Mouse (Mus musculus): ENCODE data around the gene Etl4.
"Not testable (repeated sequence)": the region's sequence is repeated elsewhere in the genome, so short reads cannot be mapped to it uniquely, and the experiment has no call there.

Etl4 gene

GRCm38 (mm10) chr2:20649817-20650216, 740.2 kb downstream of the Etl4 start:
- no peak for DNase-seq (ENCODE audit: low spot score in 2 of 2)

GRCm38 (mm10) chr2:20653116-20653515, 743.5 kb downstream of the Etl4 start:
- no peak for DNase-seq (ENCODE audit: low spot score in 2 of 2)

- DNase-seq (ENCODE audit: low spot score in 2 of 2) = no peak
These were observed 744.5 kb downstream of the Etl4 start for GRCm38 (mm10) chr2:20654058-20654457.

- DNase-seq (ENCODE audit: low spot score in 2 of 2) = no peak
These were observed 745.2 kb downstream of the Etl4 start for GRCm38 (mm10) chr2:20654598-20655340.

- DNase-seq (ENCODE audit: low spot score in 2 of 2) = no peak
These were observed 745.7 kb downstream of the Etl4 start for GRCm38 (mm10) chr2:20655341-20655612.

- no peak for DNase-seq (ENCODE audit: low spot score in 2 of 2)
These were observed 748.3 kb downstream of the Etl4 start for GRCm38 (mm10) chr2:20657856-20658255.

- no peak for DNase-seq (ENCODE audit: low spot score in 2 of 2)
These were observed 752.3 kb downstream of the Etl4 start for GRCm38 (mm10) chr2:20661841-20662240.

GRCm38 (mm10) chr2:20662696-20663095, 753.1 kb downstream of the Etl4 start:
- no peak for DNase-seq (ENCODE audit: low spot score in 2 of 2)

- no peak for DNase-seq (ENCODE audit: low spot score in 2 of 2)
These were observed 755.9 kb downstream of the Etl4 start for GRCm38 (mm10) chr2:20665309-20665971.

- DNase-seq (ENCODE audit: low spot score in 2 of 2) = no peak
These were observed 756.5 kb downstream of the Etl4 start for GRCm38 (mm10) chr2:20666051-20666478.

- DNase-seq (ENCODE audit: low spot score in 2 of 2) = no peak
These were observed 758.3 kb downstream of the Etl4 start for GRCm38 (mm10) chr2:20667876-20668275.

GRCm38 (mm10) chr2:20668276-20669030, 758.9 kb downstream of the Etl4 start:
- not testable (repeated sequence) for DNase-seq (ENCODE audit: low spot score in 2 of 2)

GRCm38 (mm10) chr2:20669367-20669766, 759.8 kb downstream of the Etl4 start:
- DNase-seq (ENCODE audit: low spot score in 2 of 2) = no peak

- DNase-seq (ENCODE audit: low spot score in 2 of 2) = no peak
These were observed 762.1 kb downstream of the Etl4 start for GRCm38 (mm10) chr2:20671546-20672255.

- no peak for DNase-seq (ENCODE audit: low spot score in 2 of 2)
These were observed 762.7 kb downstream of the Etl4 start for GRCm38 (mm10) chr2:20672281-20672680.

- DNase-seq (ENCODE audit: low spot score in 2 of 2) = peak in 1 of 2 experiments; percentile 44
These were observed 763.4 kb downstream of the Etl4 start for GRCm38 (mm10) chr2:20672803-20673603.

GRCm38 (mm10) chr2:20676379-20676778, 766.8 kb downstream of the Etl4 start:
- peak in 1 of 2 experiments; percentile 20 for DNase-seq (ENCODE audit: low spot score in 2 of 2)

GRCm38 (mm10) chr2:20678793-20679192, 769.2 kb downstream of the Etl4 start:
- DNase-seq (ENCODE audit: low spot score in 2 of 2) = no peak

GRCm38 (mm10) chr2:20682203-20682602, 772.6 kb downstream of the Etl4 start:
- DNase-seq (ENCODE audit: low spot score in 2 of 2) = not testable (repeated sequence)

GRCm38 (mm10) chr2:20689389-20689788, 779.8 kb downstream of the Etl4 start:
- DNase-seq (ENCODE audit: low spot score in 2 of 2) = no peak

GRCm38 (mm10) chr2:20692898-20693297, 783.3 kb downstream of the Etl4 start:
- no peak for DNase-seq (ENCODE audit: low spot score in 2 of 2)

All from spleen, postnatal 10 days (tissue).